Mouse (Mus musculus) stomach, embryonic 15.5 days (tissue): ENCODE measurements around the gene Kcnd3. TPM values are rescaled to one million over a fixed set of nuclear protein-coding genes. Genes with fewer than 3 reads are reported as not detected.
A peak's percentile ranks its signal among the peaks of the same experiment; 100 is the strongest.

Source experiments
- ATAC-seq: fragments of 200-750 bp; cut with Nextera tagmentation; 2 replicates; pipeline ENCODE4 v1.8.0; 2017; ENCODE audit warnings: low read depth, moderate number of reproducible peaks, moderate TSS enrichment; ENCODE audit not compliant: insufficient read depth, low FRiP score
- H3K27ac ChIP-seq: fragments of 300-500 bp; sonication (generic); 2 replicates; pipeline ENCODE4 v1.5.1; 2015; ENCODE audit warnings: mild to moderate bottlenecking, inconsistent platforms
- H3K27me3 ChIP-seq: fragments of 300-500 bp; sonication (generic); replicated peaks from 2 replicates; pipeline ENCODE4 v1.6.1; 2015; ENCODE audit warnings: inconsistent platforms
- H3K36me3 ChIP-seq: fragments of 300-500 bp; sonication (generic); 2 replicates; pipeline ENCODE4 v1.6.1; 2015; ENCODE audit warnings: inconsistent platforms
- H3K4me1 ChIP-seq: fragments of 300-500 bp; sonication (generic); 2 replicates; pipeline ENCODE4 v1.6.1; 2015; ENCODE audit warnings: inconsistent platforms
- H3K4me2 ChIP-seq: fragments of 300-500 bp; sonication (generic); 2 replicates; pipeline ENCODE4 v1.6.1; 2015; ENCODE audit warnings: mild to moderate bottlenecking, inconsistent platforms
- H3K4me3 ChIP-seq: fragments of 300-500 bp; sonication (generic); replicated peaks from 2 replicates; pipeline ENCODE4 v1.5.1; 2015; ENCODE audit warnings: inconsistent platforms
- H3K9ac ChIP-seq: fragments of 300-500 bp; sonication (generic); 2 replicates; pipeline ENCODE4 v1.6.1; 2015; ENCODE audit warnings: inconsistent platforms
- H3K9me3 ChIP-seq: fragments of 300-500 bp; sonication (generic); 2 replicates; pipeline ENCODE4 v1.6.1; 2016; ENCODE audit warnings: inconsistent platforms
- WGBS: fragments of 180-500 bp; shearing (Covaris S2); methylation state at CpG from one replicate; pipeline ENCODE4 v1.1.7; 2015; 5-methylcytosine and 5-hydroxymethylcytosine counted together
- polyA plus RNA-seq: library from polyadenylated mRNA; unstranded; fragments of >200 nt; fragmentation: Nextera tagmentation; extraction: Ambion mirVana; gene quantifications from 2 replicates; pipeline ENCODE4 v1.2.1, GENCODE M21; 2015

Kcnd3 gene
- polyA plus RNA-seq, 1 experiment from 2014 or later = 6.2 TPM

GRCm38 (mm10) chr3:105538406-105538805 is 86.3 kb downstream of the Kcnd3 start:
- Histone ChIP-seq H3K4me1 (peaks cover 3% of the 10 kb centered on the region; the same call in 1 of the 2 replicates), H3K4me3 (no peak overlapping the region), H3K4me2 (no peak overlapping the region), H3K27ac (no peak overlapping the region), H3K9ac (no peak overlapping the region), H3K9me3 (no peaks in the 10 kb centered on the region), H3K36me3 (no peaks in the 10 kb centered on the region), H3K27me3 (no peaks in the 10 kb centered on the region)
- no peak for ATAC-seq
- WGBS = 54% methylated on average over 6 of the region's 6 CpGs

- ATAC-seq = peak; percentile 53
- no peak overlapping the region for H3K4me2 ChIP-seq
These were observed 86.9 kb downstream of the Kcnd3 start for GRCm38 (mm10) chr3:105538819-105539607.

GRCm38 (mm10) chr3:105542741-105543140 is 90.6 kb downstream of the Kcnd3 start:
- Histone ChIP-seq H3K27me3 (no peaks in the 10 kb centered on the region), H3K27ac (no peak overlapping the region), H3K4me1 (peaks cover 7% of the 10 kb centered on the region; the same call in 1 of the 2 replicates), H3K4me3 (no peak overlapping the region), H3K9me3 (no peaks in the 10 kb centered on the region), H3K4me2 (no peak overlapping the region), H3K36me3 (no peaks in the 10 kb centered on the region), H3K9ac (no peak overlapping the region)
- ATAC-seq = no peak
- 69% methylated on average over 4 of the region's 4 CpGs for WGBS

More at GRCm38 (mm10) chr3:105538819-105539607, 86.9 kb downstream of the Kcnd3 start:
- Histone ChIP-seq H3K9me3 (no peaks in the 10 kb centered on the region), H3K27ac (no peak overlapping the region), H3K27me3 (no peaks in the 10 kb centered on the region), H3K4me1 (peaks cover 3% of the 10 kb centered on the region; the same call in 1 of the 2 replicates), H3K4me3 (no peak overlapping the region), H3K9ac (no peak overlapping the region), H3K36me3 (no peaks in the 10 kb centered on the region)
- 14% methylated on average over 13 of the region's 13 CpGs for WGBS

GRCm38 (mm10) chr3:105544106-105544505 is 92.0 kb downstream of the Kcnd3 start:
- no peak for ATAC-seq
- Histone ChIP-seq H3K9me3 (no peaks in the 10 kb centered on the region), H3K9ac (no peak overlapping the region), H3K4me1 (peaks cover 7% of the 10 kb centered on the region; the same call in 1 of the 2 replicates), H3K4me3 (no peak overlapping the region), H3K36me3 (no peaks in the 10 kb centered on the region), H3K27ac (no peak overlapping the region), H3K27me3 (no peaks in the 10 kb centered on the region), H3K4me2 (no peak overlapping the region)
- 62% methylated on average over 1 of the region's 1 CpGs for WGBS

GRCm38 (mm10) chr3:105546611-105547071 is 94.5 kb downstream of the Kcnd3 start:
- no peaks in the 10 kb centered on the region for H3K9me3 ChIP-seq
- WGBS = 46% methylated on average over 13 of the region's 13 CpGs
- H3K4me2 ChIP-seq = no peak overlapping the region
- no peak for ATAC-seq
- H3K36me3 ChIP-seq = no peaks in the 10 kb centered on the region
- H3K9ac ChIP-seq = no peak overlapping the region
- H3K4me1 ChIP-seq = peaks cover 4% of the 10 kb centered on the region; the same call in 1 of the 2 replicates
- no peak overlapping the region for H3K27ac ChIP-seq
- H3K27me3 ChIP-seq = no peaks in the 10 kb centered on the region
- H3K4me3 ChIP-seq = no peak overlapping the region

GRCm38 (mm10) chr3:105548074-105548771 is 96.1 kb downstream of the Kcnd3 start:
- Histone ChIP-seq H3K9me3 (no peaks in the 10 kb centered on the region), H3K4me2 (no peak overlapping the region), H3K27me3 (no peaks in the 10 kb centered on the region), H3K27ac (no peak overlapping the region), H3K9ac (no peak overlapping the region), H3K36me3 (no peaks in the 10 kb centered on the region), H3K4me1 (peaks cover 4% of the 10 kb centered on the region; the same call in 1 of the 2 replicates), H3K4me3 (no peak overlapping the region)
- WGBS = 74% methylated on average over 11 of the region's 11 CpGs
- ATAC-seq = no peak

GRCm38 (mm10) chr3:105559456-105559855 is 107.3 kb downstream of the Kcnd3 start:
- H3K27me3 ChIP-seq = no peaks in the 10 kb centered on the region
- H3K9me3 ChIP-seq = no peaks in the 10 kb centered on the region
- no peak overlapping the region for H3K9ac ChIP-seq
- no peak overlapping the region for H3K27ac ChIP-seq
- H3K4me2 ChIP-seq = no peak overlapping the region
- no peak for ATAC-seq
- no peaks in the 10 kb centered on the region for H3K36me3 ChIP-seq
- no peak overlapping the region for H3K4me3 ChIP-seq
- WGBS = 20% methylated on average over 2 of the region's 2 CpGs
- H3K4me1 ChIP-seq = no peaks in the 10 kb centered on the region

GRCm38 (mm10) chr3:105566973-105567372 is 114.8 kb downstream of the Kcnd3 start:
- Histone ChIP-seq H3K27ac (no peak overlapping the region), H3K4me3 (no peak overlapping the region), H3K36me3 (no peaks in the 10 kb centered on the region), H3K4me2 (no peak overlapping the region), H3K4me1 (no peaks in the 10 kb centered on the region), H3K27me3 (no peaks in the 10 kb centered on the region), H3K9me3 (no peaks in the 10 kb centered on the region), H3K9ac (no peak overlapping the region)
- no peak for ATAC-seq
- WGBS = 77% methylated on average over 8 of the region's 8 CpGs

- no peaks in the 10 kb centered on the region for H3K9me3 ChIP-seq
- H3K4me2 ChIP-seq = no peak overlapping the region
- no peak for ATAC-seq
- no peaks in the 10 kb centered on the region for H3K4me1 ChIP-seq
- 53% methylated on average over 4 of the region's 4 CpGs for WGBS
- H3K4me3 ChIP-seq = no peak overlapping the region
- H3K27ac ChIP-seq = no peak overlapping the region
- no peaks in the 10 kb centered on the region for H3K27me3 ChIP-seq
- H3K9ac ChIP-seq = no peak overlapping the region
- H3K36me3 ChIP-seq = no peaks in the 10 kb centered on the region
These were observed 115.3 kb downstream of the Kcnd3 start for GRCm38 (mm10) chr3:105567472-105567871.

- H3K36me3 ChIP-seq = no peaks in the 10 kb centered on the region
- H3K27ac ChIP-seq = no peak overlapping the region
- 67% methylated on average over 8 of the region's 8 CpGs for WGBS
These were observed 116.3 kb downstream of the Kcnd3 start for GRCm38 (mm10) chr3:105568403-105568802.

GRCm38 (mm10) chr3:105568851-105569250 is 116.7 kb downstream of the Kcnd3 start:
- 78% methylated on average over 9 of the region's 9 CpGs for WGBS
- Histone ChIP-seq H3K27ac (no peak overlapping the region), H3K4me3 (no peak overlapping the region), H3K9me3 (no peaks in the 10 kb centered on the region), H3K27me3 (no peaks in the 10 kb centered on the region), H3K9ac (no peak overlapping the region), H3K4me2 (no peak overlapping the region), H3K36me3 (no peaks in the 10 kb centered on the region), H3K4me1 (no peaks in the 10 kb centered on the region)
- ATAC-seq = no peak

More at GRCm38 (mm10) chr3:105568403-105568802, 116.3 kb downstream of the Kcnd3 start:
- Histone ChIP-seq H3K4me3 (no peak overlapping the region), H3K9me3 (no peaks in the 10 kb centered on the region), H3K4me1 (no peaks in the 10 kb centered on the region), H3K27me3 (no peaks in the 10 kb centered on the region), H3K9ac (no peak overlapping the region), H3K4me2 (no peak overlapping the region)
- no peak for ATAC-seq

- Histone ChIP-seq H3K4me3 (no peak overlapping the region), H3K4me2 (no peak overlapping the region)
- ATAC-seq = no peak
These were observed 117.2 kb downstream of the Kcnd3 start for GRCm38 (mm10) chr3:105569310-105569752.

More at GRCm38 (mm10) chr3:105569310-105569752, 117.2 kb downstream of the Kcnd3 start:
- WGBS = 53% methylated on average over 6 of the region's 6 CpGs
- no peak overlapping the region for H3K9ac ChIP-seq
- H3K27ac ChIP-seq = no peak overlapping the region
- H3K36me3 ChIP-seq = no peaks in the 10 kb centered on the region
- H3K27me3 ChIP-seq = no peaks in the 10 kb centered on the region
- H3K9me3 ChIP-seq = no peaks in the 10 kb centered on the region
- no peaks in the 10 kb centered on the region for H3K4me1 ChIP-seq
